Mouse (Mus musculus): Measurements from ENCODE around the gene Kcnd3. TPM values are rescaled to one million over a fixed set of nuclear protein-coding genes. Genes with fewer than 3 reads are reported as not detected.

The Kcnd3 gene
- total RNA-seq, 1 experiment from 2014 or later = 1.2 TPM

- no peak for ATAC-seq (replicated peaks in 1 of 2; ENCODE audit: insufficient read depth in 1 of 2, low FRiP score in 2 of 2, low TSS enrichment in 1 of 2, low read depth in 1 of 2, poor library complexity in 2 of 2, severe bottlenecking in 2 of 2)
Measured at GRCm38 (mm10) chr3:105660530-105660929, 208.4 kb downstream of the Kcnd3 start.

DNA sequence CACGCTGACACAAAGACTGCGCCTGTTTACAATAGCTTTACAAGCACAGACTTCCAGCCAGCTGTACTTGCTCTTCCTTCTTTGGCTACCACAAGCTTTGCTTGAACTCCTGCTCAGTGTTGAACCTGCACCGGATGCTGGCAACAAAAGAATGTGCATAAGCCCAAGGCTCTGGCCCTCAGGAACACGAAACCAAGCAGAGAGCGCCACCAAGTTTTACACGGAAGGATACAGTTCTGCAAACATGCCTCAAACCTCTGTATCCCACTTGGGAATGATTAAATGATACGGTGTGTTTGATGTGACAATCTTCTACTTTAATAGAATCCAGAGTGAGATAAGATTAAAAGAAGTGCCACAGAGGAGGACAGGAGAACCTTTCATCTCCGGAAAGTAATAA lies 210.9 kb downstream of the Kcnd3 start:
- no peak for ATAC-seq (replicated peaks in 1 of 2; ENCODE audit: insufficient read depth in 1 of 2, low FRiP score in 2 of 2, low TSS enrichment in 1 of 2, low read depth in 1 of 2, poor library complexity in 2 of 2, severe bottlenecking in 2 of 2)

GRCm38 (mm10) chr3:105665105-105665765 lies 213.1 kb downstream of the Kcnd3 start:
- no peak for ATAC-seq (replicated peaks in 1 of 2; ENCODE audit: insufficient read depth in 1 of 2, low FRiP score in 2 of 2, low TSS enrichment in 1 of 2, low read depth in 1 of 2, poor library complexity in 2 of 2, severe bottlenecking in 2 of 2)

DNA sequence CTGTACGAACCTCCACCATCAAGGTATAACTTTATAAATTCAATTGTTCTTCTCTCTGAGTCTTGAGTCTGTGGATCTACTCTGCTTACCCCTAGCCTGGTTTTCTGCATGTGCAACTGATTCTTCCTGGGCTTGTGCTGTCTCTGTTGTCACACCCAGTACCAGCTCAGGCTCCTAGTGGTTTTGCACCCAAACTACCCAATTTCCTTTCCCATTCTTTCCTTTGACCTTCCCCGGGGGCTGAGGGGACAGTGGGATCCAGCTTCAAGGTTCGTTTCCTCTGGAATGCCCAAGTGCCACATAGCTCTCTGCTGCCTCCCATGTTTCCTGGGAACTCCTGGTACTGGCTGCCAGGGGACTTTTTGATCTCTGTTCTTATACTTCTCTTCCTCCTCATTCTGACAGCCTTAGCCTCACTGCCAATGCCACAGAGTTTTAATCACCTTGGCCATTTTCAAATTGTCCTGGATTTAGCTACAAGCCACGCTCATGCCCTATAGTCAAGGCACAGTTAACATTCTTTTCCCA lies 214.9 kb downstream of the Kcnd3 start:
- ATAC-seq (replicated peaks in 1 of 2; ENCODE audit: insufficient read depth in 1 of 2, low FRiP score in 2 of 2, low TSS enrichment in 1 of 2, low read depth in 1 of 2, poor library complexity in 2 of 2, severe bottlenecking in 2 of 2) = no peak

GRCm38 (mm10) chr3:105668161-105668560 lies 216.0 kb downstream of the Kcnd3 start:
- no peak for ATAC-seq (replicated peaks in 1 of 2; ENCODE audit: insufficient read depth in 1 of 2, low FRiP score in 2 of 2, low TSS enrichment in 1 of 2, low read depth in 1 of 2, poor library complexity in 2 of 2, severe bottlenecking in 2 of 2)

DNA sequence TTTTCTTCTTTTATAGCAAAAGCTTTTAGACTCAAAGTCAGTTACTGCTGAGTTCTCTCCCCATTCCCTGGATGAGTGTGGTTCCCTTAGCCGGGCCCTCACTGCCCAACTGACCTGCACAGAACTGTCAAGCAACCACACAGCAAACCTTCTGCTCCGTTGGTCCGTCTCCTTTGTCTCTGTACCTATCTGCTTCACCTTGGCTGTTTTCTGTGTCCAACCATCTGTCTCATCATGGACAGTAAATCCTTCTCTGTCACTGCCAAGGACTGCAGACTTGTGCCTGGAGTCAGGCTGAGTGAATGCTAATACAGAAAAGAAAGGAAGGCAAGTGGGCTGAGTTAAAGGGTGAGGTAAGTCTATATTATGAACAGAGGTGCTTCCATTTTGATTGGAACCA lies 217.6 kb downstream of the Kcnd3 start:
- no peak for ATAC-seq (replicated peaks in 1 of 2; ENCODE audit: insufficient read depth in 1 of 2, low FRiP score in 2 of 2, low TSS enrichment in 1 of 2, low read depth in 1 of 2, poor library complexity in 2 of 2, severe bottlenecking in 2 of 2)

GRCm38 (mm10) chr3:105670801-105671200 lies 218.7 kb downstream of the Kcnd3 start:
- no peak for ATAC-seq (replicated peaks in 1 of 2; ENCODE audit: insufficient read depth in 1 of 2, low FRiP score in 2 of 2, low TSS enrichment in 1 of 2, low read depth in 1 of 2, poor library complexity in 2 of 2, severe bottlenecking in 2 of 2)

- peak; percentile 90 to 91 for ATAC-seq (replicated peaks in 1 of 2; ENCODE audit: insufficient read depth in 1 of 2, low FRiP score in 2 of 2, low TSS enrichment in 1 of 2, low read depth in 1 of 2, poor library complexity in 2 of 2, severe bottlenecking in 2 of 2)
Measured at GRCm38 (mm10) chr3:105674595-105675218, 222.6 kb downstream of the Kcnd3 start.

GRCm38 (mm10) chr3:105675932-105676331 lies 223.8 kb downstream of the Kcnd3 start:
- ATAC-seq (replicated peaks in 1 of 2; ENCODE audit: insufficient read depth in 1 of 2, low FRiP score in 2 of 2, low TSS enrichment in 1 of 2, low read depth in 1 of 2, poor library complexity in 2 of 2, severe bottlenecking in 2 of 2) = peak; percentile 46 to 75; a peak in 2 of 4 replicates

- ATAC-seq (replicated peaks in 1 of 2; ENCODE audit: insufficient read depth in 1 of 2, low FRiP score in 2 of 2, low TSS enrichment in 1 of 2, low read depth in 1 of 2, poor library complexity in 2 of 2, severe bottlenecking in 2 of 2) = no peak
Measured at GRCm38 (mm10) chr3:105680346-105680745, 228.2 kb downstream of the Kcnd3 start.

GRCm38 (mm10) chr3:105686394-105687323 lies 234.5 kb downstream of the Kcnd3 start:
- ATAC-seq (replicated peaks in 1 of 2; ENCODE audit: insufficient read depth in 1 of 2, low FRiP score in 2 of 2, low TSS enrichment in 1 of 2, low read depth in 1 of 2, poor library complexity in 2 of 2, severe bottlenecking in 2 of 2) = no peak

DNA sequence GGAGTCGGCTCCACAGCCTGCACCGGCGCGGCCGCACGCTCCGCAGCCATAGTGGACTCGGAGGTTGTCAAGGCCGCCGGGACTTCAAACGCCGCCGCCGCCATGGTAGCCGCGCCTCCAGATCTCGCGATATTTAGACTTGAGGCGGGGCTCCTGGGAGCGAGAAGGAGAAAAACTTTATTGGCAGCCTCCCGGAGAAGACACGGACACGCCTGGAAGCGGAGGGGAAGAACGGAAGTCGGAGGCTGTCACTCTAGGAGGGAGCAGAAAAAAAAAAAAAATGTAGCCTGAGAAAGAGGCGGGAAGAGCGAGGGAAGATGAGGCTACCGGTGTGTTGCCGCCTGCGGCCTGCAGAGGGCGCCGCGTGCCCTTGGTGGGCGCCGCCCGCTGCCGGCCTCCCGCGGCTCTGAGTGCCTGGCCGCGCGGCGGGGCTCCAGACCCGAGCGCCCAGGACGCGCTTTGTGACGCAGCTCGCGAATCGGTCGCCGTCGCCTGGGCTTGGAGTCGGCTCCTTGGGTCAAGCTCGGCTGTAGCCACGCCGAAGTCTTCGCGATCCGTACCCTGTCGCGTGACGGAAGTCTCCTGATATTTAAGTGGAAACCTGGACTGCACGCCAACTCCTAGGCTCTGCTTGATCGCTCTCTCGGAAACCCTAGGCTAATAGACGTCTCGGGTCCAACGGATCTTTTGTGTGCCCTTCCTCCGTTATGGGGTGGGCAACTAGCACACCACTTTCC lies 235.4 kb downstream of the Kcnd3 start, which contains the start of gene Ddx20:
Gene Ddx20, minus strand, starts transcription at position 251 of the 737 bp plus-strand sequence.
- ATAC-seq (replicated peaks in 1 of 2; ENCODE audit: insufficient read depth in 1 of 2, low FRiP score in 2 of 2, low TSS enrichment in 1 of 2, low read depth in 1 of 2, poor library complexity in 2 of 2, severe bottlenecking in 2 of 2) = peak; percentile 93 to 97

- no peak; a peak in 1 of 4 replicates for ATAC-seq (replicated peaks in 1 of 2; ENCODE audit: insufficient read depth in 1 of 2, low FRiP score in 2 of 2, low TSS enrichment in 1 of 2, low read depth in 1 of 2, poor library complexity in 2 of 2, severe bottlenecking in 2 of 2)
Measured at GRCm38 (mm10) chr3:105688536-105688935, 236.4 kb downstream of the Kcnd3 start.

GRCm38 (mm10) chr3:105693327-105694080 lies 241.4 kb downstream of the Kcnd3 start:
- ATAC-seq (replicated peaks in 1 of 2; ENCODE audit: insufficient read depth in 1 of 2, low FRiP score in 2 of 2, low TSS enrichment in 1 of 2, low read depth in 1 of 2, poor library complexity in 2 of 2, severe bottlenecking in 2 of 2) = no peak

DNA sequence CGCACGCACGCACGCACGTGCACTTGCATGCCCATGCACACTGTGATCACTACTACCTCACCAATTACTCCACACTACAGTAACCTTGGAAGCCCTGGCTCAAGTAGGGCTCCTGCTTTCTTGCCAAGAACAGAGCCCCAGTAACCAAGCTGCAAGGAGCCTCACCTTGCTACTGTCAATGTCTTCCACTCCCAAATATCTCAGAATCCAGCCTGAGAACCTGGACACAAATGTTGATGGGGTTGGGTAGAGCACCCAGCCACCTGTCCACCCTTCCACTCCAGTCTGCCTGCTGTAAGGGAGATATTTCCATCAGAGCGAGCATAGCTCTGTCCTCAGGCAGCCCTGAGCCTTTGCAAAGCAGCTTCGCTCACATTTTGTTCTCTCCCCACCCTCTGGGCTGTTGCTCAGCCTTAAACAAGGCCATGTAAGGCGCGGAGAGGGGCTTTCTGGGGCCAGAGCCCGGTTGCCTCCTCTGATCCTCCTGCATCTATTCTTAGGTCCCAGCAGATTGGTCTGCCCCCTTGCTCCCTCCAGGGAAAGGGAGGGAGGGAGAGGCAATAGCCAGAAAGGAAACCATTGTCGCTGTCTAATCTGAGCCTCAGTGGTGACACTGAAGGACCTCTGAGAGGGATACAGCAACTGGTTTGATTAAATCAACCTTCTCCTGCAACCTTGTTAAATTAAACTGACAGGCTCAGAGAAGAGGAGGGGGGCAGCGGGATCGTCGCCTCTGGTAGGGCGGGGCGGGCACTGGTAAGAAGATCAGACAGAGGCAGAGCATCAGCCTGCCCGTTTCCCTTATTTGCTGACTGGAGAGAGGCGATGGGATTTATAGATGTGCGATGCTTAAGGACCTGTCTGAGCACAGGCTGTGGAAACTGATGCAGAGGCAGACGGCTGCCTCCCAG lies 243.6 kb downstream of the Kcnd3 start:
- ATAC-seq (replicated peaks in 1 of 2; ENCODE audit: insufficient read depth in 1 of 2, low FRiP score in 2 of 2, low TSS enrichment in 1 of 2, low read depth in 1 of 2, poor library complexity in 2 of 2, severe bottlenecking in 2 of 2) = no peak

All from hematopoietic stem cell, adult 5-6 weeks (primary cell).